Mouse (Mus musculus) kidney, postnatal 0 days (tissue): ENCODE data around the gene Ikzf5. TPM values are rescaled to one million over a fixed set of nuclear protein-coding genes. Genes with fewer than 3 reads are reported as not detected.

ENCODE experiments used
- ATAC-seq: fragments of 200-750 bp; cut with Nextera tagmentation; replicated peaks from 2 replicates; pipeline ENCODE4 v1.8.0; 2017; ENCODE audit warnings: low read depth, moderate number of reproducible peaks, moderate TSS enrichment, moderate library complexity; ENCODE audit not compliant: low FRiP score
- DNase-seq: peaks from one replicate; pipeline ENCODE4 v3.0.0-alpha.2; 2016; ENCODE audit warnings: low spot score
- H3K27ac ChIP-seq: fragments of 300-500 bp; sonication (generic); 2 replicates; pipeline ENCODE4 v1.5.1; 2014; ENCODE audit warnings: mild to moderate bottlenecking
- H3K27me3 ChIP-seq: fragments of 300-500 bp; sonication (generic); 2 replicates; pipeline ENCODE4 v1.6.1; 2014; ENCODE audit warnings: low read length, mixed read lengths; ENCODE audit not compliant: insufficient read depth
- H3K36me3 ChIP-seq: fragments of 300-500 bp; sonication (generic); 2 replicates; pipeline ENCODE4 v1.6.1; 2014; ENCODE audit warnings: low read length, mixed read lengths; ENCODE audit not compliant: insufficient read depth
- H3K4me1 ChIP-seq: fragments of 300-500 bp; sonication (generic); replicated peaks from 2 replicates; pipeline ENCODE4 v1.6.1; 2014; ENCODE audit warnings: antibody characterized with exemption, low read length, mixed read lengths; ENCODE audit not compliant: insufficient read depth
- H3K4me2 ChIP-seq: fragments of 300-500 bp; sonication (generic); 2 replicates; pipeline ENCODE4 v1.6.1; 2014; ENCODE audit warnings: mild to moderate bottlenecking, low read length, moderate library complexity, mixed read lengths
- H3K4me3 ChIP-seq: fragments of 300-500 bp; sonication (generic); replicated peaks from 2 replicates; pipeline ENCODE4 v1.5.1; 2014; ENCODE audit warnings: low read depth, low read length
- H3K9ac ChIP-seq: fragments of 300-500 bp; sonication (generic); 2 replicates; pipeline ENCODE4 v1.6.1; 2014; ENCODE audit warnings: low read depth, low read length
- H3K9me3 ChIP-seq: fragments of 300-500 bp; sonication (generic); replicated peaks from 2 replicates; pipeline ENCODE4 v1.6.1; 2016; ENCODE audit warnings: low read length, inconsistent platforms, mixed read lengths
- CTCF ChIP-seq: IDR thresholded peaks from 2 replicates; pipeline ENCODE4 v1.5.1; 2016; ENCODE audit warnings: antibody characterized with exemption, low read depth, mild to moderate bottlenecking, moderate library complexity
- WGBS: fragments of 180-500 bp; shearing (Covaris S2); extraction: QIAGEN DNeasy Blood & Tissue Kit; methylation state at CpG from one replicate; pipeline ENCODE4 v1.1.7; 2014; 5-methylcytosine and 5-hydroxymethylcytosine counted together
- polyA plus RNA-seq: library from polyadenylated mRNA; unstranded; fragments of >200 nt; fragmentation: Nextera tagmentation; extraction: Ambion mirVana; gene quantifications from 2 replicates; pipeline ENCODE4 v1.2.1, GENCODE M21; 2015

Gene Ikzf5
- polyA plus RNA-seq, 1 experiment from 2014 or later = 11.9 TPM

- Histone ChIP-seq H3K4me2 (peak within 1 kb of the TSS; percentile 91), H3K27ac (peak within 1 kb of the TSS; percentile 93), H3K9ac (peak within 1 kb of the TSS; percentile 91), H3K9me3 (no peaks in the 10 kb centered on the region), H3K4me1 (0 out of 2 replicates have a peak, but pooled peaks cover 3% of the 10 kb centered on the region), H3K36me3 (0 out of 2 replicates have a peak, but pooled peaks cover 9% of the 10 kb centered on the region), H3K4me3 (peak within 1 kb of the TSS; percentile 80), H3K27me3 (no peaks in the 10 kb centered on the region)
- peak; percentile 98 for DNase-seq
- ATAC-seq = peak; percentile 97
- TF ChIP-seq CTCF = no peak
- WGBS = under 1% methylated on average over 55 of the region's 55 CpGs
Observed at GRCm38 (mm10) chr7:131362615-131363300, 47.6 kb downstream of the Ikzf5 start, which contains the start of gene 2310057M21Rik. Gene 2310057M21Rik (minus strand): TSS chr7:131362759.

DNA sequence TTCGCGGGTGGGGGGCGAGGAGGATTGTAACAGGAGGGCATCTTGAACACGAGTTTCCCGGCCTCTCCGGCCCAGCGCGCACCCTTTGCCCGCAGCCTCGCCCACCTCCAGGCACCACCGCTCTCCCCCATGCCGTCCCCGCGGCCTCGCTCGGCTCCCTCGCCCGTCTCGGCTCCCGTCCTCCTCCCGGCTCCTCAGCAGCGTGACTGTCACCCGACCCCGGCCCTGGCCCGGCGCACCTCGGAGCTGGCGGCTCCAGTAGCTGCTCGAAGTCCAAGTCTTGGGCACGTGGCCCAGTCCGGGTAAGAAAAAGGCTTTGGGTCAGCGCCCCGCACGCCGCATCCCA, 48.1 kb downstream of the Ikzf5 start:
- ATAC-seq (peak; percentile 87), DNase-seq (no peak)
- H3K9ac ChIP-seq = peak overlapping the region; percentile 91
- H3K4me3 ChIP-seq = peak overlapping the region; percentile 80
- TF ChIP-seq CTCF = no peak
- H3K9me3 ChIP-seq = no peaks in the 10 kb centered on the region
- H3K27ac ChIP-seq = peak overlapping the region; percentile 93
- H3K4me2 ChIP-seq = peak overlapping the region; percentile 91
- WGBS = under 1% methylated on average over 35 of the region's 35 CpGs
- peaks cover 11% of the 10 kb centered on the region; the same call in 1 of the 2 replicates for H3K36me3 ChIP-seq
- 0 out of 2 replicates have a peak, but pooled peaks cover 3% of the 10 kb centered on the region for H3K4me1 ChIP-seq
- H3K27me3 ChIP-seq = no peaks in the 10 kb centered on the region

GRCm38 (mm10) chr7:131356105-131356504, 54.2 kb downstream of the Ikzf5 start:
- 96% methylated on average over 13 of the region's 13 CpGs for WGBS
- H3K9ac ChIP-seq = no peak overlapping the region
- no peak overlapping the region for H3K27ac ChIP-seq
- no peak for DNase-seq
- TF ChIP-seq CTCF = no peak
- no peak overlapping the region for H3K4me2 ChIP-seq
- H3K9me3 ChIP-seq = no peaks in the 10 kb centered on the region
- peaks cover 41% of the 10 kb centered on the region for H3K36me3 ChIP-seq
- no peak overlapping the region for H3K4me3 ChIP-seq
- no peaks in the 10 kb centered on the region for H3K4me1 ChIP-seq
- no peaks in the 10 kb centered on the region for H3K27me3 ChIP-seq
- ATAC-seq = no peak

DNA sequence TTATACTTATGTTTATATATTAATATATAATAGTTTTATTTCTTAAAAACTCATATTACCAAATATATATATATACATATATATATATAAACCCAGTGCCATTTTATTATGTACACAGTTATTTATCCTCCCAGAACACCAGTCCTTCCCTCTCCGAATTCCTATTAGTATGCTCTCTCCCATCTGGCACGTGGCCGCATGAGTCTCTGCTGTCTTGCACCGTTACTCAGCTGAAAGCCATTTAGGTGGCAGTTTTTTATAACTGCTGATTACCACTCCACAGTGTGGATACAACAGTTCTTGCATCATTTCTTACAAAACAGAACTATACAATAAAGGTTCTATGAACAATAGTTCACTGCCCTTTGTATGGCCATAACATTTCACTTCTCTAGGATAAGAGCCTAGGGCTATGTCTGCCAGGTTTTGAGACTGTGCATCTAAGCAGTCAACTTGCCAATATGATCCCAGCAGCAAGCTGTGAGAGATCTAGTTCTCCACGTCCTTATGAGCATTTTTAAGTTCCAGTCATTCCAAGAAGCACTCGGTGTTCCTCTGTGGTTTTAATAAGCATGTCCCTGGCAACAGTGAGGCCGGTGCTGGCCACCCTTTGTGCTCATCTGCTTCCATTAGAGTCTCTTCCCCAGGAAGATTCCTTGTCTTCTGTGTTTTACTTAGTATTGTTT, 64.3 kb downstream of the Ikzf5 start:
- H3K9me3 ChIP-seq = no peaks in the 10 kb centered on the region
- H3K4me2 ChIP-seq = no peak overlapping the region
- no peak overlapping the region for H3K9ac ChIP-seq
- H3K27ac ChIP-seq = no peak overlapping the region
- H3K4me1 ChIP-seq = no peaks in the 10 kb centered on the region
- DNase-seq = no peak
- H3K27me3 ChIP-seq = no peaks in the 10 kb centered on the region
- ATAC-seq = no peak
- TF ChIP-seq CTCF = no peak
- WGBS = 85% methylated on average over 7 of the region's 7 CpGs
- no peak overlapping the region for H3K4me3 ChIP-seq
- peaks cover 18% of the 10 kb centered on the region; the same call in 1 of the 2 replicates for H3K36me3 ChIP-seq

Other genes starting within 250 kb of the Ikzf5 start
- not detected in 2 replicates for gene 5430419D17Rik, start 236.1 kb downstream of the Ikzf5 start, polyA plus RNA-seq
- gene Cuzd1, start 88.2 kb downstream of the Ikzf5 start, polyA plus RNA-seq = not detected in 2 replicates
- not detected in 2 replicates for gene Fam24b, start 81.0 kb downstream of the Ikzf5 start, polyA plus RNA-seq
- gene Fam24a, start 76.7 kb downstream of the Ikzf5 start, polyA plus RNA-seq = not detected in 2 replicates
- 15.0 and 16.9 TPM in 2 replicates for gene 2310057M21Rik, start 47.8 kb downstream of the Ikzf5 start, polyA plus RNA-seq
- 64.2 and 64.6 TPM in 2 replicates for gene Pstk, start 39.4 kb downstream of the Ikzf5 start, polyA plus RNA-seq
- 101 and 112 TPM in 2 replicates for gene Acadsb, start 80 bp upstream of the Ikzf5 start, polyA plus RNA-seq
- gene Hmx3, start 132.3 kb upstream of the Ikzf5 start, polyA plus RNA-seq = 0.22 TPM in 1 of 2 replicates, not detected in the other
- 4.8 and 6.1 TPM in 2 replicates for gene Hmx2, start 138.3 kb upstream of the Ikzf5 start, polyA plus RNA-seq
- 136 and 142 TPM in 2 replicates for gene Bub3, start 149.7 kb upstream of the Ikzf5 start, polyA plus RNA-seq